Mouse (Mus musculus) ES-E14 (cell line): Measurements from ENCODE around the gene Tlcd2. TPM values are rescaled to one million over a fixed set of nuclear protein-coding genes. Genes with fewer than 3 reads are reported as not detected.

Experiments used
- DNase-seq: peaks from one replicate; pipeline ENCODE4 v3.0.0-alpha.2; 2013; ENCODE audit warnings: low read depth, low spot score
- H3K27ac ChIP-seq: 2 replicates; pipeline ENCODE4 v1.5.1; 2012; ENCODE audit warnings: low read depth, mild to moderate bottlenecking, low read length, moderate library complexity, mixed read lengths; ENCODE audit not compliant: poor library complexity, insufficient read depth, severe bottlenecking
- H3K36me3 ChIP-seq: 2 replicates; pipeline ENCODE4 v1.6.1; 2012; ENCODE audit warnings: mild to moderate bottlenecking, low read length, moderate library complexity, mixed read lengths; ENCODE audit not compliant: control insufficient read depth, poor library complexity, insufficient read depth, severe bottlenecking
- H3K4me1 ChIP-seq, 2 experiments: fragments of 150-350 bp in 1 of 2; sonication (generic) in 1 of 2; 2 replicates each; pipeline ENCODE4 v1.6.1; 2012; ENCODE audit warnings: low read length in 2 of 2, mild to moderate bottlenecking in 1 of 2, mixed read lengths in 1 of 2; ENCODE audit not compliant: control insufficient read depth in 2 of 2, insufficient read depth in 2 of 2, poor library complexity in 1 of 2
- H3K4me3 ChIP-seq, 2 experiments: fragments of 150-350 bp in 1 of 2; sonication (generic) in 1 of 2; 2 replicates each; pipeline ENCODE4 v1.5.1; 2012; ENCODE audit warnings: low read length in 2 of 2, low read depth in 1 of 2, mild to moderate bottlenecking in 1 of 2, mixed read lengths in 1 of 2; ENCODE audit not compliant: insufficient read depth in 1 of 2, poor library complexity in 1 of 2, severe bottlenecking in 1 of 2
- H3K9ac ChIP-seq: 2 replicates; pipeline ENCODE4 v1.6.1; 2012; ENCODE audit warnings: low read depth, mild to moderate bottlenecking, low read length, mixed read lengths; ENCODE audit not compliant: poor library complexity, insufficient read depth, severe bottlenecking
- H3K9me3 ChIP-seq: fragments of 150-350 bp; sonication (generic); 2 replicates; pipeline ENCODE4 v1.6.1; 2012; ENCODE audit warnings: low read depth, mild to moderate bottlenecking, low read length; ENCODE audit not compliant: control insufficient read depth, insufficient read depth
- CHD2 ChIP-seq: IDR thresholded peaks from 2 replicates; pipeline ENCODE4 v1.6.1; 2014; ENCODE audit warnings: mild to moderate bottlenecking, low read depth, low read length, inconsistent platforms
- HCFC1 ChIP-seq: IDR thresholded peaks from 2 replicates; pipeline ENCODE4 v1.6.1; 2012; ENCODE audit warnings: low read length, inconsistent platforms, borderline replicate concordance; ENCODE audit not compliant: insufficient read depth
- MAFK ChIP-seq: IDR thresholded peaks from 2 replicates; pipeline ENCODE4 v1.6.1; 2014; ENCODE audit warnings: mild to moderate bottlenecking, low read depth, low read length, inconsistent platforms; ENCODE audit not compliant: insufficient read depth
- ZC3H11A ChIP-seq: IDR thresholded peaks from 2 replicates; pipeline ENCODE4 v1.6.1; 2012; ENCODE audit warnings: low read depth, mild to moderate bottlenecking, inconsistent platforms, low read length, borderline replicate concordance
- ZNF384 ChIP-seq: IDR thresholded peaks from 2 replicates; pipeline ENCODE4 v1.6.1; 2012; ENCODE audit warnings: low read depth, low read length, inconsistent platforms
- in situ Hi-C, 2 experiments: fragments of 600-800 bp; cut with MboI; formaldehyde crosslinking; loops; one replicate each; pipeline ENCODE4 v1.15.1; 2025; ENCODE audit warnings: low sequenced_read_pairs in 2 of 2, inconsistent platforms in 1 of 2; ENCODE audit not compliant: unreplicated experiment in 2 of 2
- total RNA-seq: library from RNA; depleted of rRNA; stranded (reverse); fragments of 300-350 nt; gene quantifications from 2 replicates; pipeline ENCODE4 v1.2.3, GENCODE M21; 2012; rRNA removed

Tlcd2 gene
- 5.9 and 6.6 TPM in 2 replicates for total RNA-seq

GRCm38 (mm10) chr11:75460844-75461742, at the start of gene Tlcd2:
Gene Tlcd2 (plus strand): TSS chr11:75461715.
- in situ Hi-C loops, result no loop called here
- Histone ChIP-seq H3K4me3 (peak within 1 kb of the TSS; percentile 89 to 93), H3K9ac (peak within 1 kb of the TSS; percentile 82), H3K27ac (peak within 1 kb of the TSS; percentile 95), H3K36me3 (no peaks in the 10 kb centered on the region; the same call in 1 of the 2 replicates), H3K9me3 (no peaks in the 10 kb centered on the region), H3K4me1 (peaks cover 2 to 9% of the 10 kb centered on the region in 2 experiments; a peak in 3 of 4 replicates)
- DNase-seq, result peak; percentile 99
- no peak for TF ChIP-seq ZC3H11A
- peak; percentile 94 for TF ChIP-seq HCFC1
- peak; percentile 75; the same call in 1 of the 2 replicates for TF ChIP-seq CHD2
- TF ChIP-seq ZNF384, result peak; percentile 67
- TF ChIP-seq MAFK, result peak; percentile 98

GRCm38 (mm10) chr11:75415096-75415495, 46.4 kb upstream of the Tlcd2 start:
- no peak overlapping the region for H3K9ac ChIP-seq
- in situ Hi-C loops, result no loop called here
- no peak overlapping the region for H3K27ac ChIP-seq
- H3K36me3 ChIP-seq, result 0 out of 2 replicates have a peak, but pooled peaks cover 2% of the 10 kb centered on the region
- peaks cover 0 to 2% of the 10 kb centered on the region in 2 experiments; a peak in 1 of 4 replicates for H3K4me1 ChIP-seq
- H3K4me3 ChIP-seq, result no peak overlapping the region
- H3K9me3 ChIP-seq, result no peaks in the 10 kb centered on the region
- no peak for DNase-seq
- no peak for TF ChIP-seq CHD2
- no peak for TF ChIP-seq MAFK
- TF ChIP-seq HCFC1, result no peak
- TF ChIP-seq ZC3H11A, result no peak
- no peak for TF ChIP-seq ZNF384

- no peaks in the 10 kb centered on the region for H3K36me3 ChIP-seq
- H3K4me1 ChIP-seq, result peaks cover 0 to 2% of the 10 kb centered on the region in 2 experiments; a peak in 1 of 4 replicates
- no peak overlapping the region for H3K4me3 ChIP-seq
- in situ Hi-C loops, result no loop called here
- H3K9me3 ChIP-seq, result no peaks in the 10 kb centered on the region
- no peak overlapping the region for H3K9ac ChIP-seq
- TF ChIP-seq HCFC1 (no peak), CHD2 (no peak), ZNF384 (no peak), MAFK (no peak), ZC3H11A (no peak)
- no peak for DNase-seq
- no peak overlapping the region for H3K27ac ChIP-seq
Measured at GRCm38 (mm10) chr11:75415994-75416393, 45.5 kb upstream of the Tlcd2 start.

- DNase-seq, result no peak
- H3K27ac ChIP-seq, result no peak overlapping the region
- in situ Hi-C loops, result no loop called here
- no peaks in the 10 kb centered on the region for H3K36me3 ChIP-seq
- H3K4me1 ChIP-seq, result peaks cover 0 to 7% of the 10 kb centered on the region in 2 experiments; a peak in 1 of 4 replicates
- no peaks in the 10 kb centered on the region for H3K9me3 ChIP-seq
- no peak overlapping the region for H3K4me3 ChIP-seq
- TF ChIP-seq HCFC1, result no peak
- no peak for TF ChIP-seq ZC3H11A
- no peak for TF ChIP-seq ZNF384
- no peak for TF ChIP-seq CHD2
- no peak for TF ChIP-seq MAFK
- no peak overlapping the region for H3K9ac ChIP-seq
Measured at GRCm38 (mm10) chr11:75420037-75420436, 41.5 kb upstream of the Tlcd2 start.
